Mouse (Mus musculus): ENCODE results near the gene Olfr172.
A peak's percentile ranks its signal among the peaks of the same experiment; 100 is the strongest.

Gene Olfr172

GRCm38 (mm10) chr16:58763076-58763475, at the start of gene Olfr172:
Gene Olfr172, minus strand, starts transcription at chr16:58763176.
- no peak for DNase-seq

- DNase-seq: no peak
Measured at GRCm38 (mm10) chr16:58800168-58800567, 37.2 kb upstream of the Olfr172 start, which contains the start of gene Olfr173. Gene Olfr173, minus strand, starts transcription at chr16:58800268.

- no peak for DNase-seq
Measured at GRCm38 (mm10) chr16:58756191-58756590, 6.8 kb downstream of the Olfr172 start.

- no peak for DNase-seq
Measured at GRCm38 (mm10) chr16:58751314-58751713, 11.7 kb downstream of the Olfr172 start.

GRCm38 (mm10) chr16:58746715-58747114, 16.3 kb downstream of the Olfr172 start:
- no peak for DNase-seq

GRCm38 (mm10) chr16:58740751-58741150, 22.2 kb downstream of the Olfr172 start:
- no peak for DNase-seq

GRCm38 (mm10) chr16:58738800-58739199, 24.2 kb downstream of the Olfr172 start:
- DNase-seq: no peak

- DNase-seq: no peak
Measured at GRCm38 (mm10) chr16:58738205-58738604, 24.8 kb downstream of the Olfr172 start.

- no peak for DNase-seq
Measured at GRCm38 (mm10) chr16:58728176-58728671, 34.8 kb downstream of the Olfr172 start.

- peak; percentile 93 for DNase-seq
Measured at GRCm38 (mm10) chr16:58727477-58728131, 35.4 kb downstream of the Olfr172 start, which contains the start of gene Cldnd1. Gene Cldnd1, plus strand, starts transcription at chr16:58727910.

- DNase-seq: no peak
Measured at GRCm38 (mm10) chr16:58726680-58727476, 36.1 kb downstream of the Olfr172 start.

- DNase-seq: no peak
Measured at GRCm38 (mm10) chr16:58722292-58722691, 40.7 kb downstream of the Olfr172 start.

- DNase-seq: no peak
Measured at GRCm38 (mm10) chr16:58718666-58719120, 44.3 kb downstream of the Olfr172 start, which contains the start of gene Gpr15. Gene Gpr15, minus strand, starts transcription at chr16:58719070.

GRCm38 (mm10) chr16:58715018-58715417, 48.0 kb downstream of the Olfr172 start:
- no peak for DNase-seq

- DNase-seq: no peak
Measured at GRCm38 (mm10) chr16:58713128-58713527, 49.8 kb downstream of the Olfr172 start.

- DNase-seq: no peak
Measured at GRCm38 (mm10) chr16:58712221-58712620, 50.8 kb downstream of the Olfr172 start.

Data from cerebellum, adult 11 months (tissue).